Mouse (Mus musculus): ENCODE data around the gene Arf1. TPM values are rescaled to one million over a fixed set of nuclear protein-coding genes. Genes with fewer than 3 reads are reported as not detected.
A peak's percentile ranks its signal among the peaks of the same experiment; 100 is the strongest.

Arf1 gene
- total and polyA plus RNA-seq, 2 experiments from 2014 or later = 378 to 540 TPM

DNA sequence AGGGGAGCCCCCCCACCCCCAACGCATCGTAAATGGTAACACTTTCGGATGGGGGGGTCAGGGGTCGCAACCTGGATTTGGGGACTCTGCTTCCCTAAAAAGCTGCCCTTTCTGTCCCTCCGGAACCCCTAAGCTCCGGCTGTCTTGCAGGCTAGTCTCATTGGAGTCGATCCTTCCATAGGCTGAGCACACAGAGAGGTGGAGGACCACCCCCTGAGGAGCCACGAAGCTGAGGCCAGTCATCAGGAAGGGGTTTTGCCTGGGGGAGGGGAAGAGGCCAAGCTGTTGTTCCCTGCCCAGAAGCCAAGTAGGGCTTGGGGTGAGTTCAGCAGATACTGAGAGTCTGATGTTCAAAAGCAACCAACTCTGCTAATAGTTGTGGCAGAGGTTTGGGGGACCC lies 36.5 kb upstream of the Arf1 start:
- Histone ChIP-seq H3K9ac (replicated peaks; ENCODE audit: low read depth, low read length) (peak overlapping the region; percentile 50; the same call in 1 of the 2 replicates), H3K4me3 (ENCODE audit: low read depth, low read length) (peak overlapping the region; percentile 58), H3K36me3 (replicated peaks; ENCODE audit: control insufficient read depth, insufficient read depth, low read length) (no peaks in the 10 kb centered on the region), H3K4me2 (ENCODE audit: low read depth, low read length) (peak overlapping the region; percentile 95), H3K4me1 (ENCODE audit: control insufficient read depth, insufficient read depth) (peaks cover 4% of the 10 kb centered on the region; the same call in 1 of the 2 replicates), H3K27ac (ENCODE audit: low read depth) (no peak overlapping the region), H3K9me3 (replicated peaks; ENCODE audit: control insufficient read depth, low read length) (0 out of 2 replicates have a peak, but pooled peaks cover 3% of the 10 kb centered on the region), H3K27me3 (ENCODE audit: control insufficient read depth, insufficient read depth, low read length) (peaks cover 65% of the 10 kb centered on the region)
- DNase-seq (ENCODE audit: low spot score) (no peak), ATAC-seq (ENCODE audit: insufficient read depth, low read depth) (no peak)
- no peak for TF ChIP-seq EP300 (IDR thresholded peaks at IDR 0.05; ENCODE audit: low read depth)
- no peak for TF ChIP-seq CTCF (IDR thresholded peaks at IDR 0.05; ENCODE audit: low read depth)
- WGBS = 11% methylated on average over 8 of the region's 8 CpGs

DNA sequence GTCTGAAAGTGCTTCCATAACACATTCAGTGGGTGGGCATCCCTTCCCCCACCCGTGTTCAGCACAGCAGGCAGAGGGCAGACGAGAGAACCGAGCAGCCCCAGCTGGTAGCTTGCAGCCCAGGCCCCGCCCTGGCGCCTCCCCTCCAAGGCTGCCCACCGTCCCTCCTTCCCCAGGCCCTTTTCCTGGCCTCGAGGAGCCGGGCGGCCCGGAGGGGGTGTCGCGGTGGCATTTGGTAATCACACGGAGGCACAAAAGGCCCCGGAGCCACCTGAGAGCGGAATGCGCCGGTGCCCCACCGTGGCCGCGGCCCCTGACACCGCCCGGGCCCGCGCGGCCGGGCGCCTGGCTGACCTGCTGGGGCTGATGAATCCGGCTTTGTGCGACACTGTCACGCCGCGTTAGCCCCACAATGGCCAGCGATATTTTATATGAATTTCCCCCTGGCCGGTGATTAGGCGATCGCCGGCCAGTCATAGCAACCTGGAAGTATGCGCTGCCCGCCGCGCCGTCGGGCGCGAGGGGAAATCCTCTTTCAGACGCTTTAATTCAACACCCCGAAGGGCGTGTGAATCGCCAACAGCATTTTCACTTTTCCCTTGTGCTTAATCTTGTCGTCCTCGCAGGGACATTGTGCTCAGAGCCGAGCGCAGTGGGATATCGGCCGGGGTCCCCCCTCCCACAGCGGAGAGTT lies 35.9 kb upstream of the Arf1 start:
- peak overlapping the region; percentile 58 for H3K4me3 ChIP-seq (ENCODE audit: low read depth, low read length)

DNA sequence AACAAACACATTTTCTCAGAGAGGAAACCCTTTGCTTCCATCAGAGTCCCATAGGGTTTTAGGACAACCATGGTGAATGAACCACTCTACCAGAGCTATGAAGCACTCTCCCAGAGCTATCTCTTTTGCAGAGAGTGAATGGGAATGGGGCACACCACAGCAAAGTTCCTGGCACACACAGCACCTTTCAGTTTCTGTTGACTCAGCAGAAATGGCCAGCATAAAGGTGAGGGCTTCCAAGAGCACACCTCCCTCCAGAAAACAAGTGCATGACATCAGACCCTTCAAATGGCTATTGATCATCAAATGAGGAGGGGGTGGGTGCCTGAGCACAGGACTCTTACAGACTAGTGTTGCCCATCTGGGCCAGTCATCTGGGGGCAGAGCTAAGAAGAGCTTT lies 34.2 kb upstream of the Arf1 start:
- DNase-seq (ENCODE audit: low spot score) (no peak), ATAC-seq (ENCODE audit: insufficient read depth, low read depth) (no peak)
- Histone ChIP-seq H3K9ac (replicated peaks; ENCODE audit: low read depth, low read length) (no peak overlapping the region), H3K36me3 (replicated peaks; ENCODE audit: control insufficient read depth, insufficient read depth, low read length) (no peaks in the 10 kb centered on the region), H3K4me3 (ENCODE audit: low read depth, low read length) (no peak overlapping the region), H3K4me2 (ENCODE audit: low read depth, low read length) (no peak overlapping the region), H3K27ac (ENCODE audit: low read depth) (no peak overlapping the region), H3K4me1 (ENCODE audit: control insufficient read depth, insufficient read depth) (peaks cover 4% of the 10 kb centered on the region; the same call in 1 of the 2 replicates), H3K27me3 (ENCODE audit: control insufficient read depth, insufficient read depth, low read length) (peaks cover 62% of the 10 kb centered on the region), H3K9me3 (replicated peaks; ENCODE audit: control insufficient read depth, low read length) (no peaks in the 10 kb centered on the region)
- no peak for TF ChIP-seq CTCF (IDR thresholded peaks at IDR 0.05; ENCODE audit: low read depth)
- TF ChIP-seq EP300 (IDR thresholded peaks at IDR 0.05; ENCODE audit: low read depth) = no peak

More for the DNA sequence above, 35.9 kb upstream of the Arf1 start:
- TF ChIP-seq CTCF (IDR thresholded peaks at IDR 0.05; ENCODE audit: low read depth) = peak; percentile 45
- no peak for TF ChIP-seq EP300 (IDR thresholded peaks at IDR 0.05; ENCODE audit: low read depth)
- H3K9ac ChIP-seq (replicated peaks; ENCODE audit: low read depth, low read length) = peak overlapping the region; percentile 50
- H3K27me3 ChIP-seq (ENCODE audit: control insufficient read depth, insufficient read depth, low read length) = peaks cover 65% of the 10 kb centered on the region
- H3K27ac ChIP-seq (ENCODE audit: low read depth) = no peak overlapping the region
- H3K4me1 ChIP-seq (ENCODE audit: control insufficient read depth, insufficient read depth) = peaks cover 4% of the 10 kb centered on the region; the same call in 1 of the 2 replicates
- under 1% methylated on average over 56 of the region's 56 CpGs for WGBS
- ATAC-seq (ENCODE audit: insufficient read depth, low read depth) = peak; percentile 71; the same call in 1 of the 2 replicates
- H3K4me2 ChIP-seq (ENCODE audit: low read depth, low read length) = peak overlapping the region; percentile 95
- no peaks in the 10 kb centered on the region for H3K36me3 ChIP-seq (replicated peaks; ENCODE audit: control insufficient read depth, insufficient read depth, low read length)
- H3K9me3 ChIP-seq (replicated peaks; ENCODE audit: control insufficient read depth, low read length) = 0 out of 2 replicates have a peak, but pooled peaks cover under 1% of the 10 kb centered on the region
- peak; percentile 38 for DNase-seq (ENCODE audit: low spot score)

DNA sequence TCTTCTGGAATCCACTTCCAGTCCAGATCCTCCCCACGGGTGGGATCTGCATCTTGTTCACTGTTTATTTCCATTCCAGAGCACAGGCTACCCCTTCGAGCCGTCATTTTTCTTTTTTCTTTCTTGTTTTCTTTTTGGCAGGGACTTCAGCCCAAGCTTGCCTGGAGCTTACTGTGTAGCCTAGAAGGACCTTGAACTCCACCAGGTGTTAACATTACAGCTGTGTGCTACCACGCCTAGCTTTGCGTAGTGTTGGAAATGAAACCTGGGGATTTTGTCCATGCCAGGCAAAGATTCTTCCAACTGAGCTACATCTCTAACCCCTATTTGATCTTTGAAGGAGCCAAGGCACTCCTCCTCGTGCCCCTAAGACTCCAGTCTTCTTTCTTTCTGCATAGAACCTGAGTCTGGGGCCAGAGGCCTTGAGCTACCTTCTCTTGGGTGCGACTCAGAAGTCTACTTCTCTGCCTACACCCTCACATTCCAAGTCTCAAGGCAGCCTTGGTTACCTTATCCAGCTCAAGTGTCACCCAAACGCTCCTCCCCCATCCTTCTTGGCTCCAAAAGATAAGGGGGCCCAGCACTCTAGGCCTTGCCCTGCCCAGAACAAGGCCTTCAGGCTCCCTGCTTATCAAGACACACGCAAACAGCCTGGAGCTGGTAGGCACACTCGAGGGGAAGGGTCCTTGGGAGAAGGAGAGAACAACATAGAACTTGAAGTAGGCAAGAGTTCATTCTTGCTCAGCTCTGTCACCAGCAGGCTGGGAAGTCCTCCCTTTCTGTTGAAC lies 32.8 kb upstream of the Arf1 start:
- ATAC-seq (ENCODE audit: insufficient read depth, low read depth) (no peak), DNase-seq (ENCODE audit: low spot score) (no peak)
- Histone ChIP-seq H3K27ac (ENCODE audit: low read depth) (no peak overlapping the region), H3K27me3 (ENCODE audit: control insufficient read depth, insufficient read depth, low read length) (peaks cover 57% of the 10 kb centered on the region), H3K4me3 (ENCODE audit: low read depth, low read length) (no peak overlapping the region), H3K9me3 (replicated peaks; ENCODE audit: control insufficient read depth, low read length) (no peaks in the 10 kb centered on the region), H3K4me1 (ENCODE audit: control insufficient read depth, insufficient read depth) (peaks cover 4% of the 10 kb centered on the region; the same call in 1 of the 2 replicates), H3K4me2 (ENCODE audit: low read depth, low read length) (no peak overlapping the region), H3K36me3 (replicated peaks; ENCODE audit: control insufficient read depth, insufficient read depth, low read length) (no peaks in the 10 kb centered on the region), H3K9ac (replicated peaks; ENCODE audit: low read depth, low read length) (no peak overlapping the region)
- WGBS = 57% methylated on average over 10 of the region's 10 CpGs
- TF ChIP-seq EP300 (IDR thresholded peaks at IDR 0.05; ENCODE audit: low read depth) = no peak
- TF ChIP-seq CTCF (IDR thresholded peaks at IDR 0.05; ENCODE audit: low read depth) = no peak

DNA sequence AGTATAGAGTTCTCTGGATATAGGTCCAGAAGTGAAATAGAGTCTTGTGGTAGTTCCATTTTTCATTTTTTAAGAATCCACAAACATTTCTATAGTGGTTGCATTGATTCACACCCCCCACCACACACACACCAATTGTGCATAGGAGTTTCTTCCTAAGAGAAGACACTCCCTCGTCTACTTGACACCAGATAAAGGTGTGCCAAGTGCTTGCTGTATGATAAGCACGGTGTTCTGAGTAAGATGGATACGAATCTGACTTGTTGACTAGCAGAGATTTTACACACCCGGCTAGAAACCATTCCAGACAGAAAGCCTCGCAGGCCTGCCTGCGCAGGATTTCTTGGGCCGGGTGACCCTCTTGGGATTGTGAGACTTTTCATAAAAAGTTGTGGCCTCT lies 31.6 kb upstream of the Arf1 start:
- no peak overlapping the region for H3K27ac ChIP-seq (ENCODE audit: low read depth)
- ATAC-seq (ENCODE audit: insufficient read depth, low read depth) = no peak
- no peaks in the 10 kb centered on the region for H3K9me3 ChIP-seq (replicated peaks; ENCODE audit: control insufficient read depth, low read length)
- H3K4me3 ChIP-seq (ENCODE audit: low read depth, low read length) = no peak overlapping the region
- H3K9ac ChIP-seq (replicated peaks; ENCODE audit: low read depth, low read length) = no peak overlapping the region
- H3K36me3 ChIP-seq (replicated peaks; ENCODE audit: control insufficient read depth, insufficient read depth, low read length) = no peaks in the 10 kb centered on the region
- peaks cover 4% of the 10 kb centered on the region; the same call in 1 of the 2 replicates for H3K4me1 ChIP-seq (ENCODE audit: control insufficient read depth, insufficient read depth)
- no peak for TF ChIP-seq EP300 (IDR thresholded peaks at IDR 0.05; ENCODE audit: low read depth)
- no peak for TF ChIP-seq CTCF (IDR thresholded peaks at IDR 0.05; ENCODE audit: low read depth)
- WGBS = 57% methylated on average over 7 of the region's 7 CpGs
- H3K27me3 ChIP-seq (ENCODE audit: control insufficient read depth, insufficient read depth, low read length) = peaks cover 44% of the 10 kb centered on the region
- DNase-seq (ENCODE audit: low spot score) = no peak
- H3K4me2 ChIP-seq (ENCODE audit: low read depth, low read length) = no peak overlapping the region
